Mouse (Mus musculus) CD8-positive naive resting alpha-beta T cell, adult 2 months (primary cell): ENCODE results near the gene Apoh.

Experiments
- DNase-seq, 2 experiments: peaks; one replicate each; pipeline ENCODE4 v3.0.0; 2022; ENCODE audit warnings: low read depth in 2 of 2, low spot score in 2 of 2

Gene Apoh

GRCm38 (mm10) chr11:108342781-108343768 lies at the start of gene Apoh:
Gene Apoh (plus strand): TSS chr11:108343354.
- DNase-seq, result peak; percentile 44 to 56

DNA sequence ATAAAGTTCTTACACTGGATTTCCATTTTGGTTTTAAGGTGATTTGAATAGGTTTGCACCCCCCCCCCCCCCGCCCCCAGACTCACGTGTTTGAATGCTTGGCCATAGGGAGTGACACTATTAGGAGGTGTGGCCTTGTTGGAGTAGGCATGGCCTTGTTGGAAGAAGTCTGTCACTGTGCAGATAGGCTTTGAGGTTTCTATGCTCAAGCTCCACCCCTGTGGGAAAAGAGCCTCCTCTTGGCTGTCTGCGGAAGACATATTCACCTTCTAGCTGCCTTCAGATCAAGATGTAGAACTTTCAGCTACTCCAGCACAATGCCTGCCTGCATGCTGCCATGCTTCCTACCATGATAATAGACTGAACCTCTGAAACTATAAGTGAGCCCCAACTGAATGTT lies 49.3 kb upstream of the Apoh start:
- DNase-seq, result no peak

- DNase-seq, result no peak
Measured at GRCm38 (mm10) chr11:108294305-108294813, 48.8 kb upstream of the Apoh start.

- no peak for DNase-seq
Measured at GRCm38 (mm10) chr11:108295373-108295772, 47.8 kb upstream of the Apoh start.

DNA sequence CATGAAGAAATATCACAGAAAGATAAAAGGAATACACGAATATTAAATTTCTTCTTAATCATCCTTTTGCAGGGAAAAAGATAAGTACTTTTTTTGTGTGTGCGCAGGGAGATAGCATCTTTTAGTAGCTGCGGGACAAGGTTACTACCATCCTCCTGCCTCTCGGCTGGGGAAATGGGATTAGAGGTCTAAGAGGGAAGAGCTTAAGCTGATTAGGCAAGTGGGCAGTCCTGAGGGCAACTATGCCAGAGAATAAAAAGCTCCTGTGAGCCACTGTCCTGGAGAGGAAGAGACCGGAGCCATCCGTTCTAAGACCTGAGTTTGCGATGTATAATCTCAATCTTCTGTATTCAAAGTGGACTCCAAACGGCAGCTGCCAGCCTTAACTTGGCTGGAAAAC lies 45.2 kb upstream of the Apoh start:
- no peak for DNase-seq

- DNase-seq, result no peak
Measured at GRCm38 (mm10) chr11:108299913-108300312, 43.2 kb upstream of the Apoh start.

- DNase-seq, result no peak
Measured at GRCm38 (mm10) chr11:108300443-108300842, 42.7 kb upstream of the Apoh start.

DNA sequence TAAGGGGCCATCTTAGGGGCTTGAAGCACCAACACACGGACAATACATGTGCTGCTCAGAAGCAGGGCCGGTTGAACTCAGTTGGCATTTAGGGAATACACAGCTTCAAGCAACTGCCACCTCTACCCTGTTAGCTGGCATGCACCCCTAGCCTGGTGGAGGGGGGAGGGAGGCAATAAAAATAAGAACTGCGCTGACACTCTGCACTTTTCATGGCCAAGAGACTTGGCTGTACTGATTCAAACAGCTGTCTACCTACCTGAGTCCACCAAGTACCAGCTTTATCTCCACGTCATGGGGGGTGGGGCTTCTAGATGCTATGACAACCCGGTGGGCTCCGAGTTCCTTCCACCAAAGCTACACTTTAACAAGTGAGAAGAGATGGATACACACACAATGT lies 42.1 kb upstream of the Apoh start:
- DNase-seq, result no peak

DNA sequence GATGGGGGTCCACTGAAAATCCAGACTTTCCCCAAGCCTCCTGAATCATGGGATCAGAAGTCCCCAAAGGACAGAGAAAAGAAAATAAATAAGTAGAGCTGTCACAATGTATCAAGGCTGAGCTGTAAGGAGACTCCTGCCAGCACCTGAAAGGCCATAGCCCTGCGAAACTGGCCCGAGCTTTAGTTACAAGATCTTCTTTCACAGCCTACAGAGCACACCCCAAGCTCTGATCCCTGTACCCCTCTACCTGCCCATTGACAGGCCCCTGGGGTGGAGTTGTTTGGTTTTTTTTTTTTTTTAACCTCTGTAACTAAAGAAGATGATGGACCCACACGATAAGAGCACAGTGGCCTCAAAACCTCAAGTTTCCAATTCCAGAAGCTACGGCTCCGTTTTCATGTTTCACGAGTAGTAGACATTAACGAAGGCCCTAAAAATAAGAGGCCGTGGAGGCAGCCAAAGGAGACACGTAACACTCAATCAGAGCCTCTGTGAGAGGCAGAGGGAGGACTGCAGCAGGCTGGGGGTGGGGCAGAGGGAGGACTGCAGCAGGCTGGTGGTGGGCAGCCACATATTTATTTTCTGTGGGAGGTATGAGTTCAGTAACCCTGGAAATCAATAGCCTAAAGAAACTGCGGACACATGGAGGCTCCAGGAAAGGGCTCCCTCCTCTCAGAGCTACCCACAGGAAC lies 41.2 kb upstream of the Apoh start:
- DNase-seq, result no peak

GRCm38 (mm10) chr11:108303787-108304186 lies 39.4 kb upstream of the Apoh start:
- DNase-seq, result no peak

GRCm38 (mm10) chr11:108307258-108307657 lies 35.9 kb upstream of the Apoh start:
- no peak for DNase-seq

GRCm38 (mm10) chr11:108308253-108308652 lies 34.9 kb upstream of the Apoh start:
- DNase-seq, result no peak

GRCm38 (mm10) chr11:108309791-108310190 lies 33.4 kb upstream of the Apoh start:
- no peak for DNase-seq

GRCm38 (mm10) chr11:108311912-108312311 lies 31.2 kb upstream of the Apoh start:
- no peak for DNase-seq

GRCm38 (mm10) chr11:108312516-108312915 lies 30.6 kb upstream of the Apoh start:
- no peak for DNase-seq

DNA sequence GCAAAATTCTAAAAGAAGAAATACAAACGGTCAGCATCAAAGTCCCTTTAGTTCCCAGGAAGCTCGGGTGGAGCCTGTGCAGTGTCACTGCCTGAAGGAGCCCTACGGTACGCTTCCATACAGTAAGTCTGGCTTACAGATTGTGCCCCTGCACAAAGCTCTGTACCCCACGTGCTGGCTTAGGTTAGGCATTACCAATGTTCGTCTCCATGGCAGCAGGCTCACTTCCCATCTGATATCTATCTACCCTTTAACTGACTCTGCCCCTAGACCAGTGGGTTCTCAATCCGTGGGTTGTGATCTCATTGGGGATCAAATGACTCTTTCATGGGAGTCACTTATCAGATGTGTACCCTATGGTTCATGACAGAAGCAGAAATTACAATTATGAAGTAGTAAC lies 27.4 kb upstream of the Apoh start:
- DNase-seq, result no peak

GRCm38 (mm10) chr11:108317878-108318277 lies 25.3 kb upstream of the Apoh start:
- DNase-seq, result no peak

DNA sequence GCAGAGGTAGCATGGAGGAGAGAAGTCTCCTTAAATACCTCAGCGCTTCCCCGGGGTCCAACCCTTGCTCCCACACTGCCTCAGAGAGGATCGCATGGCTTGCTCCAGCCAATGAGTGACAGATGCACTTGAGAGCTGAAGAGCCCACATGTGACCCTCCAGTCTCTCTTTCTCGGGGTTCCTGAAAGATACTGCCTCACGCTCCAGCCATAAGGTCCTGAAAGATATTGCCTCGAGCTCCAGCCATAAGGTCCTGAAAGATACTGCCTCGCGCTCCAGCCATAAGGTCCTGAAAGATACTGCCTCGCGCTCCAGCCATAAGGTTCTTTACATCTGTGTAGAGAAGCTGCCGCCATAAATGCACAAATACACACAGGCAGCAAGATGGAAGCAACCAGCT lies 24.0 kb upstream of the Apoh start:
- no peak for DNase-seq

DNA sequence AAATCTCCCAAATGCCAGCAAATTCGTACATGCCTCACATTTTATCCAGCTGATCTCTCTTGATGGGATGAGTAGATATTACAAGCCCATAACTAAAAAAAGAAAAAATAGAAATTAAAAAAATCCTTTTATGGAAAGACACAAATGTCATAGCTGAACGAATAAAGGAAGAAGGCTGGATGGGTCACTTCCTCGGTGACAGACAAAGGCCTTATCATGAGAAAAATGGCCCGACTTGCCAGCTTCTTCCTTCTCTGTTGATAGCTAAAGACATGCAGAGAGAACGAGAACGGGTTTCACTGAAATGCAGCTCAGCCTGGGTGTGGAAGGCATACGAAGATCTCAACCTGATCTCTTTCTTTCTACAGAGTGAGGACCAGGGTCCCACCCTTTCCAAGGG lies 22.6 kb upstream of the Apoh start:
- DNase-seq, result no peak

DNA sequence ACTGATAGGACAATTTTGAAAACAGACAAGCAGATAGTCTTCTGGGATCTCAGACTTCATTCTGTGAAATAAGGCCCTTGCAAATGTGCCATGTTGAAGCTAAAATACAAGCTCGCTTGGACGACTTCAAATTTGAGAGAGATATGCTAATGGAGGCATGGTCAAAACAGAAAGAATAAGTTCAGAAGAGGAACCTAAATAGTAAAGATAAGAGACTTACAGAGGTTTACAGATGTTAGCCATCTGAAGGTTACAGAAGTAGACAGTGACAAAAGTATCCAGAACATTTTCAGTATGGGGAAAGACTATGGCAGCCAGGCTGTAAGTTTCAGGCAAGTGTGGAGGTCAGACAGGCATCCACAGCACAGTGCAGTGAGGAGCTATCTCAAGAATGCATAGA lies 21.0 kb upstream of the Apoh start:
- no peak for DNase-seq

GRCm38 (mm10) chr11:108325943-108326342 lies 17.2 kb upstream of the Apoh start:
- no peak for DNase-seq

DNA sequence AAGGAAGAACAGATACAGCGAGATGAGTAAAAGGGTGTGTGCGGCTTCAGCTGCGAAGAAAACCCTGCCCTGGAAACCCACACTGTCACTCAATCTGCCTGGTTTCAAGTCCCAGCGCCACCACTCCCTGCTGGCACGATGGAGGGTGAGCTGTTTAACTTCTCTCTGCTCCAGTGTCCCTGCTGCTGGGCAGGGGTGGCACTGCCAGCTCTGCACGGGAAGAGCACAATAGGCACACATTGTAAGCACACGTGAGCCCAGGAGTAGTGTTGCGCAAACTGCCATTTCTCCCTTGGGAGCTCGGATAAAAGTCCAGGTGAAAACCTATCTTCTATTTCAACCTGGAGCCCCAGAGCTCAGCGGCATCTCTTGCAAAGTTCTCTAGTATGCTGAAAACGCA lies 12.3 kb upstream of the Apoh start:
- DNase-seq, result no peak
